Mouse (Mus musculus): ENCODE results near the gene Ythdf2. TPM values are rescaled to one million over a fixed set of nuclear protein-coding genes. Genes with fewer than 3 reads are reported as not detected.
"Not testable (repeated sequence)": the region's sequence is repeated elsewhere in the genome, so short reads cannot be mapped to it uniquely, and the experiment has no call there.

The Ythdf2 gene
- total and polyA plus RNA-seq, 3 experiments, result 9.7 to 27.5 (median 26.8) TPM

DNA sequence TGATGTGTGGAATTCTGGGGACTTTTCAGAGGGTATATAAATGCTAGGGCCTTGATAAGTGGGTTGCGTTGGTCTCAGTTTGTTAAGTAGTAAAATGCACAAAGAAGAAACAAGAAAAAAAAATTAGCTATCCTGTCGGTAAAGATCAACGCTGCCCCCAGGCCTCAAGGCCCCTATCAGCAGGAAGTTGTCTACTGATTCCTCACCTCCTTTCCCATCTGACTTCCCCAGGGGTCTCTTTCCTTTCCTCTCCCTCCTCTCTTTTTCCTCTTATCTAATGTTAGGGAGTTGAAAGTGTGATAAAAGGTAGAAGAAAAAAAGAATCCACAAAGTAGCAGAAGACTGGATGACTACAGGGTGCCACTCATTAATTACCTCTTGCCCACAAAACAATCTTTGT, 28.3 kb upstream of the Ythdf2 start:
- intact Hi-C loops (cut with DNase I), result no loop called here
- DNase-seq, result no peak
- Histone ChIP-seq H3K79me2 (replicated peaks; ENCODE audit: control insufficient read depth, insufficient read depth, low read length) (no peaks in the 10 kb centered on the region), H3K4me3 (no peak overlapping the region), H3K36me3 (ENCODE audit: control insufficient read depth, insufficient read depth, low read length) (no peaks in the 10 kb centered on the region), H3K27ac (no peak overlapping the region), H3K4me1 (ENCODE audit: control insufficient read depth, insufficient read depth, low read length) (no peaks in the 10 kb centered on the region), H3K27me3 (ENCODE audit: control insufficient read depth, insufficient read depth, low read length) (no peaks in the 10 kb centered on the region), H3K9ac (ENCODE audit: low read depth, low read length) (no peak overlapping the region)
- WGBS, result 67% methylated on average over 3 of the region's 3 CpGs
- TF ChIP-seq EP300 (IDR thresholded peaks at IDR 0.05; ENCODE audit: insufficient read depth, low read depth, low read length) (no peak), POLR2A (IDR thresholded peaks at IDR 0.05; ENCODE audit: insufficient read depth, low read depth, low read length) (no peak), CTCF (IDR thresholded peaks at IDR 0.05) (no peak)

- Histone ChIP-seq H3K4me3 (no peak overlapping the region), H3K27ac (no peak overlapping the region), H3K27me3 (ENCODE audit: control insufficient read depth, insufficient read depth, low read length) (no peaks in the 10 kb centered on the region), H3K9ac (ENCODE audit: low read depth, low read length) (no peak overlapping the region), H3K36me3 (ENCODE audit: control insufficient read depth, insufficient read depth, low read length) (no peaks in the 10 kb centered on the region), H3K79me2 (replicated peaks; ENCODE audit: control insufficient read depth, insufficient read depth, low read length) (no peaks in the 10 kb centered on the region), H3K4me1 (ENCODE audit: control insufficient read depth, insufficient read depth, low read length) (no peaks in the 10 kb centered on the region)
- intact Hi-C loops (cut with DNase I), result no loop called here
- 88% methylated on average over 4 of the region's 4 CpGs for WGBS
- no peak for DNase-seq
- TF ChIP-seq CTCF (IDR thresholded peaks at IDR 0.05), result no peak
- TF ChIP-seq POLR2A (IDR thresholded peaks at IDR 0.05; ENCODE audit: insufficient read depth, low read depth, low read length), result no peak
- no peak for TF ChIP-seq EP300 (IDR thresholded peaks at IDR 0.05; ENCODE audit: insufficient read depth, low read depth, low read length)
These were observed 26.3 kb upstream of the Ythdf2 start for GRCm38 (mm10) chr4:132238356-132238755.

DNA sequence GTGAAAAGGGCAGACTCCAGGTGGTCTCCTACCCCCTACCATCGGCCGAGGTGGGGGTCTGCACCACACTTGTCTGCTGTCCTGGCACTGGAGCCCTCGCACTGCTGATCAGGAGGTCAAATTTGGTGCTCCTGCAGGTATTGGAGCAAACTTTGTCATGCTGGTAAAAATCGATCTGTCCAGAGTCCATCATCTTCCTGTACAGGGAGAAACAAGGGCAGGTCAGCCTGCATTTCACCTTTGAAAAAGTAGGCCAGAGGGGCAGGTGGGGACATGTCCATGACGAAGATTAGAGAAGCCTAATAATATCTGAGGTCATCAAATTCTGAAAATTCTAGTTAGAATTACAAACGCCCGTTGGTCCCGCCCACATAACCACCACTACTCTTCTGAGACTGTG, 22.6 kb upstream of the Ythdf2 start:
- no peaks in the 10 kb centered on the region for H3K27me3 ChIP-seq (ENCODE audit: control insufficient read depth, insufficient read depth, low read length)
- H3K9ac ChIP-seq (ENCODE audit: low read depth, low read length), result no peak overlapping the region
- H3K79me2 ChIP-seq (replicated peaks; ENCODE audit: control insufficient read depth, insufficient read depth, low read length), result no peaks in the 10 kb centered on the region
- DNase-seq, result no peak
- 92% methylated on average over 8 of the region's 8 CpGs for WGBS
- no peak overlapping the region for H3K4me3 ChIP-seq
- intact Hi-C loops (cut with DNase I), result no loop called here
- H3K27ac ChIP-seq, result no peak overlapping the region
- H3K4me1 ChIP-seq (ENCODE audit: control insufficient read depth, insufficient read depth, low read length), result no peaks in the 10 kb centered on the region
- no peaks in the 10 kb centered on the region for H3K36me3 ChIP-seq (ENCODE audit: control insufficient read depth, insufficient read depth, low read length)
- TF ChIP-seq CTCF (IDR thresholded peaks at IDR 0.05) (no peak), POLR2A (IDR thresholded peaks at IDR 0.05; ENCODE audit: insufficient read depth, low read depth, low read length) (no peak), EP300 (IDR thresholded peaks at IDR 0.05; ENCODE audit: insufficient read depth, low read depth, low read length) (no peak)

- no peaks in the 10 kb centered on the region for H3K27me3 ChIP-seq (ENCODE audit: control insufficient read depth, insufficient read depth, low read length)
- no peak for TF ChIP-seq POLR2A (IDR thresholded peaks at IDR 0.05; ENCODE audit: insufficient read depth, low read depth, low read length)
- no peak for TF ChIP-seq CTCF (IDR thresholded peaks at IDR 0.05)
- no peak for TF ChIP-seq EP300 (IDR thresholded peaks at IDR 0.05; ENCODE audit: insufficient read depth, low read depth, low read length)
- no peaks in the 10 kb centered on the region for H3K36me3 ChIP-seq (ENCODE audit: control insufficient read depth, insufficient read depth, low read length)
- no peak overlapping the region for H3K27ac ChIP-seq
- no peak overlapping the region for H3K4me3 ChIP-seq
- 90% methylated on average over 5 of the region's 5 CpGs for WGBS
- DNase-seq, result no peak
- no peaks in the 10 kb centered on the region for H3K4me1 ChIP-seq (ENCODE audit: control insufficient read depth, insufficient read depth, low read length)
- H3K79me2 ChIP-seq (replicated peaks; ENCODE audit: control insufficient read depth, insufficient read depth, low read length), result no peaks in the 10 kb centered on the region
- intact Hi-C loops (cut with DNase I), result no loop called here
- H3K9ac ChIP-seq (ENCODE audit: low read depth, low read length), result no peak overlapping the region
These were observed 18.3 kb upstream of the Ythdf2 start for GRCm38 (mm10) chr4:132230422-132230821.

- H3K9ac ChIP-seq (ENCODE audit: low read depth, low read length); DNase-seq; H3K4me1 ChIP-seq (ENCODE audit: control insufficient read depth, insufficient read depth, low read length); H3K4me3 ChIP-seq; intact Hi-C loops (cut with DNase I); H3K27ac ChIP-seq; H3K27me3 ChIP-seq (ENCODE audit: control insufficient read depth, insufficient read depth, low read length); H3K79me2 ChIP-seq (replicated peaks; ENCODE audit: control insufficient read depth, insufficient read depth, low read length); H3K36me3 ChIP-seq (ENCODE audit: control insufficient read depth, insufficient read depth, low read length): not testable (repeated sequence)
- 97% methylated on average over 5 of the region's 5 CpGs for WGBS
These were observed 9.9 kb upstream of the Ythdf2 start for GRCm38 (mm10) chr4:132222001-132222400.

GRCm38 (mm10) chr4:132218439-132218838, 6.3 kb upstream of the Ythdf2 start:
- not testable (repeated sequence) for H3K27ac ChIP-seq; H3K4me3 ChIP-seq; H3K27me3 ChIP-seq (ENCODE audit: control insufficient read depth, insufficient read depth, low read length); DNase-seq; H3K79me2 ChIP-seq (replicated peaks; ENCODE audit: control insufficient read depth, insufficient read depth, low read length); H3K9ac ChIP-seq (ENCODE audit: low read depth, low read length); H3K4me1 ChIP-seq (ENCODE audit: control insufficient read depth, insufficient read depth, low read length); H3K36me3 ChIP-seq (ENCODE audit: control insufficient read depth, insufficient read depth, low read length)
- WGBS, result 83% methylated on average over 4 of the region's 6 CpGs
- intact Hi-C loops (cut with DNase I), result loop anchor here (10.0 kb wide), 1 partner anchor 296 kb away; the partner anchor contains the start of gene Sesn2

GRCm38 (mm10) chr4:132217781-132218180, 5.7 kb upstream of the Ythdf2 start:
- peaks cover 1% of the 10 kb centered on the region; the same call in 1 of the 2 replicates for H3K4me1 ChIP-seq (ENCODE audit: control insufficient read depth, insufficient read depth, low read length)
- DNase-seq, result no peak
- no peak overlapping the region for H3K27ac ChIP-seq
- H3K4me3 ChIP-seq, result no peak overlapping the region
- no peak overlapping the region for H3K9ac ChIP-seq (ENCODE audit: low read depth, low read length)
- TF ChIP-seq EP300 (IDR thresholded peaks at IDR 0.05; ENCODE audit: insufficient read depth, low read depth, low read length) (no peak), POLR2A (IDR thresholded peaks at IDR 0.05; ENCODE audit: insufficient read depth, low read depth, low read length) (no peak), CTCF (IDR thresholded peaks at IDR 0.05) (no peak)
- WGBS, result 42% methylated on average over 2 of the region's 2 CpGs
- intact Hi-C loops (cut with DNase I), result loop anchor here (10.0 kb wide), 1 partner anchor 297 kb away; the partner anchor contains the start of gene Sesn2
- no peaks in the 10 kb centered on the region for H3K79me2 ChIP-seq (replicated peaks; ENCODE audit: control insufficient read depth, insufficient read depth, low read length)
- H3K36me3 ChIP-seq (ENCODE audit: control insufficient read depth, insufficient read depth, low read length), result no peaks in the 10 kb centered on the region
- H3K27me3 ChIP-seq (ENCODE audit: control insufficient read depth, insufficient read depth, low read length), result no peaks in the 10 kb centered on the region

Measured in heart, adult 2 months (tissue).